ENCODE assay signal across 13 mouse cellular contexts in the genomic region with DNA sequence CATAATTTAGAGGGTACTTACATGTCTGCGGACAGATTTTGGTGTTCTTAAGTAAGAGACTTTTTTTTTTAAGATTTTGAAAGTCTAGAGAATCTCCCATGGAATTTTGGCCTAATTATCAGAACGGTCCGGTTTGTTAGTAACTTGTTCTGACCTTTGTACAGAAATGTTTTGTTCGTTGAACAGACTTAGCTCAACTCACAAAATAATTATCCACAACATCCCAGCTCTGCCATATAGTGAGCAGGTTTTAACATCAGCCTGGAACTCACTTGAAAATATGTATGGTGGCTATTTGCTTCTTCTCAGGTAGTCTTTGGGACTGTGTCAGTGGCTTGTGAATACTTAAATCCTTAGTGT.
"Had no signal": no experiment of that assay in that cellular context is flagged by ENCODE, and none has a peak within 500 bp of the region (broad histone marks: within the 10 kb centered on the region; RNA-seq: fewer than 3 reads in every experiment).

No protein-coding gene starts in this region.

- ATAC-seq: inflammation-experienced regulatory T-cells, adult 6 months; intestine, embryonic 16.5 days had no signal

- DNase-seq: kidney, postnatal 10 days; kidney, postnatal 4 days; left cerebral cortex, postnatal 4 days; liver, embryonic 13.5 days; lung, adult 2 months; lung, postnatal 14 days; lung, postnatal 4 days; thymus, adult 18-20 months; thymus, postnatal 36 days had no signal

- H3K27me3 ChIP-seq: limb, embryonic 12.5 days; limb, embryonic 15.5 days; liver, embryonic 13.5 days had no signal

- H3K27ac ChIP-seq: limb, embryonic 12.5 days; limb, embryonic 15.5 days; liver, embryonic 13.5 days had no signal

- H3K36me3 ChIP-seq: limb, embryonic 15.5 days; liver, embryonic 13.5 days had no signal

- H3K4me3 ChIP-seq: limb, embryonic 12.5 days; limb, embryonic 15.5 days; liver, embryonic 13.5 days had no signal

- H3K9me3 ChIP-seq: limb, embryonic 12.5 days; limb, embryonic 15.5 days; liver, embryonic 13.5 days had no signal

- H3K9ac ChIP-seq: limb, embryonic 12.5 days; limb, embryonic 15.5 days; liver, embryonic 13.5 days had no signal

- H3K4me2 ChIP-seq: limb, embryonic 12.5 days; limb, embryonic 15.5 days; liver, embryonic 13.5 days had no signal
